Mouse (Mus musculus) ovary, adult 10 weeks (tissue): ENCODE data around the gene Trim69. TPM values are rescaled to one million over a fixed set of nuclear protein-coding genes. Genes with fewer than 3 reads are reported as not detected.

Source experiments
- polyA plus RNA-seq: library from polyadenylated mRNA; stranded (reverse); fragments of 350-450 nt; fragmentation: Illumina TruSeq; extraction: RNeasy Lipid Tissue Mini Kit (QIAGEN cat#74804); gene quantifications from one replicate; pipeline ENCODE4 v1.2.3, GENCODE M21; 2014

The Trim69 gene
- polyA plus RNA-seq = not detected

GRCm38 (mm10) chr2:122160680-122161079 is at the start of gene Trim69:
Gene Trim69 (plus strand): TSS chr2:122160700.

GRCm38 (mm10) chr2:122117961-122118958 is 42.2 kb upstream of the Trim69 start, which contains the start of gene Spg11:
Gene Spg11 (minus strand): TSS chr2:122118386.

GRCm38 (mm10) chr2:122147508-122148241 is 12.8 kb upstream of the Trim69 start, which contains the start of gene B2m:
Gene B2m (plus strand): TSS chr2:122147686.

GRCm38 (mm10) chr2:122186106-122186505 is 25.6 kb downstream of the Trim69 start, which contains the start of the genes Patl2 and Terb2:
Gene Patl2 (minus strand): TSS chr2:122186189.
Gene Terb2 (plus strand): TSS chr2:122186272.

Other genes with a start within 250 kb of the Trim69 start
- 137 TPM for gene Ctdspl2, start 204.7 kb upstream of the Trim69 start, polyA plus RNA-seq
- gene Mageb3, start 204.6 kb upstream of the Trim69 start, polyA plus RNA-seq = not detected
- gene Eif3j1, start 132.2 kb upstream of the Trim69 start, polyA plus RNA-seq = 114 TPM
- gene Spg11, start 42.3 kb upstream of the Trim69 start, polyA plus RNA-seq = 10.4 TPM
- gene B2m, start 13.0 kb upstream of the Trim69 start, polyA plus RNA-seq = 2,807 TPM
- gene Patl2, start 25.5 kb downstream of the Trim69 start, polyA plus RNA-seq = 1.0 TPM
- gene Terb2, start 25.6 kb downstream of the Trim69 start, polyA plus RNA-seq = not detected
- gene Sord, start 74.0 kb downstream of the Trim69 start, polyA plus RNA-seq = 21.6 TPM
- 0.20 TPM for gene Duox2, start 137.7 kb downstream of the Trim69 start, polyA plus RNA-seq
- not detected for gene Duoxa2, start 138.2 kb downstream of the Trim69 start, polyA plus RNA-seq
- gene Duoxa1, start 153.0 kb downstream of the Trim69 start, polyA plus RNA-seq = not detected
- not detected for gene Duox1, start 155.0 kb downstream of the Trim69 start, polyA plus RNA-seq
- gene Shf, start 208.5 kb downstream of the Trim69 start, polyA plus RNA-seq = not detected